Mouse (Mus musculus): Measurements from ENCODE around the gene Gm47289.

Gene Gm47289

DNA sequence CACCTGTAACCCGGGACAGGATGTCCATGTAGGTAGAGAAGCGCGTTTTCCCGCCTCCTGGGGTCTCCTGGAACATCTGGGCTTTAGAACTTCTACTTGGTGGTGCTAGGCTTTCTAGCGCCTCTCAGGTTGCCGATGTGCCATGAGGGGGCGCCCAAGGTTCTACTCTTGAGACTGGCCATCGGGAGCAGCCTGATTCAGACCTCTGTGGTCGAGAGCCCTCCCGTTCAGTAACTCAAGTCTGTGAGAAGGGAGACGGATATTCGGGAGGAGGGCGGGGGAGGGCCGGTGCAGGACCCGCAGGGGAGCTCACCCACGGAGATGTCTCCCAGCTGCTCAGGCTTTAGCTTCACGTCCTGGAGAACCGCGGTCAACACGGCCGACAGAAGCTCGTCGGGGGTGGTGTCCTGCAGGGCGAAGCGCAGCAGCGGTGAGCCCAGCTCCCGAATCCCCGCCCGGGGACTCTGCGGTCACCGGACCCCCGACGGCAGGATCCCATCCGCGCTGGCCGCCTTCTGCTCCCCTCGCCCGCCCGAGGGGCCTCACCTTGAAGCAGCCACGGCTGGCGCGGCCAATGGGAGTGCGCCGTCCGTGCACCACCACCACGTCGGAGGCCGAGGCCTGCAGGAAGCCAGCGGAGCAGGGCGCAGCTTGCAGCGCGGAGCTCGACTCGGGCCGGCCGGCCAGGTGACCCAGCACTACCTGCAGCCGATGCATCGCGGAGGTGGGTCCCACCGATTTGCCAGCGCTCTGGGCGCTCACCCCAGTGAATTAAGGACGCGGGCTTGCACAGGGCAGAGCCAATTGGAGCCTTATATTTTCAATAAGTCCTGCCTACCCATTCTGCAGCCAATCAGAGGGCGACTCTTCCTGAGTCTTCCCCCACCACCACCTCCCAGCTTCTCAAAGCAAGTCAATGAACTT, 2.4 kb upstream of the Gm47289 start, which contains the start of gene Acaa1b:
TSS of gene Acaa1b (minus strand) at position 816 of the 924 bp plus-strand sequence.
- DNase-seq (ENCODE audit: inconsistent age in 2 of 2, low spot score in 1 of 2) = peak; percentile 69 to 91

DNA sequence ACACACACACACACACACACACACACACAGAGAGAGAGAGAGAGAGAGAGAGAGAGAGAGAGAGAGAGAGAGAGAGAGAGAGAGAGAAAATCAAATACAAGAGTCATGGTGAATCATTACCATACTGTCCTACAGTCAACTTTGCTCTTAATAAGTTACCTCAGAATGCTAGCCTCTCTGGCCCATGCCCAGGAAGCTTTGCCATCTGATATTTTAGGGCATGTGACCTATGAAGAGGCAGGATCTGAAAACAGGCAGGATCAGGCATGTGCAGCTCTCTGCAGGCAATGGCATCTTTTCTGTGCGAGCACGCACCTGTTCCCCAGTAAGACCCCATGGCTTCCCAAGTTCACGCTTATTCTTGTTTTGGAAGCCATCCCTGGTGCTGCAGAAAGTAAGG, 1.7 kb downstream of the Gm47289 start:
- no peak for DNase-seq (ENCODE audit: inconsistent age in 2 of 2, low spot score in 1 of 2)

DNA sequence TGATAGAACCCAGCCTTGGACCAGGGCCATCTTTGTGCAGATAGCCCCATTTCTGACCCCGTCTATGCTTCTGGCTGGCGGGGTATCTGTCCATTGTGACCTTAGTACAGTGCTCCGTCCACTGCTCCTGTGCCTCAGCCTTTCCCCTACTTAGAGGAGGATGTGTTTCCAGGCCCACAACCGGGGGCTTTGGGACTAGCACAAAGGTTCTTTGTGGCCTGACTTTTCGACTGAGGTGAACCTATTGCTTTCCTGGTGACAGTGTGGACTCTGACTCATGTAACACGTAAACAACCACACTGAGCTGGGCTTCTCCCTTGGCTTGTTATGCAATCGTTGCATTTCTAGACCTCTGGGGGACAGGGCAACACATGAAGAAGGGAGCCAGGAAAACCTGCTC, 5.8 kb downstream of the Gm47289 start:
- DNase-seq (ENCODE audit: inconsistent age in 2 of 2, low spot score in 1 of 2) = peak in 1 of 2 experiments; percentile 28

DNA sequence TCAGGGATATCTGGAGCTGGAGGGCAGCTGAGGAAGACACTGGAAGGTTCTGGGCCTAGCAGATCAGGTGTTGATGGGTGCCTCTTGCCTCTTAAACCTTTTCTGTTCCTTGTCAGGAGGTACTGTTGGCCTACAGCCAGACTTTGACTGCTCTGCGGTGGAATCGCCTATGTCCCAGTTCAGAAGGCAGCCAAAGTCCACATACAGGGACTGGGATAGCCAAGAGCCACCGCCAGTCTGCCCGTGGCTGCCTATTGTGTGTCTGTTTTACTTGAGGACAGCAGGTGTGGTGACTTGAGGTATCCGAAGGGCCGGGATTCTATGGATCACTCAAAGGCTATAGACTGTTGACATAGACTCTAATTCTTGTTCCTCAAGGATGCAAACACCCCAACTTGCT, 6.6 kb downstream of the Gm47289 start:
- no peak for DNase-seq (ENCODE audit: inconsistent age in 2 of 2, low spot score in 1 of 2)

DNA sequence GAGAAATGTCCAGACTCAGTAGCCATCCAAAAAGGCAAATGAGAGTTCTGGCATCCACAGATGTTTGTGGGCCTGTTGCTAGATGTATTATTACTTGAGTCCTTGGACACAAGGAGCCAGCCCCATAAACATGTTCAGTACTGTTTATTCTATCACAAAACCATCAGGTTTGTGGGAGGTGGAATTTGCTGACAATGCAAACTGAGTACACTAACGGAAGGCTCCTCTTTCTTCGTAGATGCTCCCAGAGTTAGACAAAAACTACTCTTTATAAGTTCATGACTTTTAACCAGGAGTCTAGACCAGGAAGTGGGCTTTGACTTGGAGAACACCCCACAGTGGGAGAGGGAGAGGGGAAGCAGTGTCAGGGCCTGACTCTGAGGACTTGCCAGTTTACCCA, 8.6 kb downstream of the Gm47289 start:
- no peak for DNase-seq (ENCODE audit: inconsistent age in 2 of 2, low spot score in 1 of 2)

DNA sequence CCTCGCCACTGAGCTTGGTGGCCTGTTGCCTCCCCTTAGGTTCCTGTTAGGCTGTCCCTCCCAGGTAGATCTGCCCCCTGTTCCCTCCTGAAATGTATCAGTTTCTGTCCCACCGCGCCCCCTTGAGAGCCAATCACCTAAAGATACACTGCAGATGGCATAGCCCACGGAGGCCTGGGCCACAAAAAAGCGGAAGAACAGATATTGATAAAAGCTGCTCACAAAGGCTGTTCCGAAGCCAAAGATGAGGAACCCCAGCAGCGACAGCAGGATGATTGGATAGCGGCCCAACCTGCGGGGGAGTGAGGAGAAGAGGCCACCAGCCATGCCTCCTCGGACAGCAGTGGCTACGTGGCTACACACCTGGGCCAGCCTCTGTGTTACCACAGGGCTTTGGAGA, 20.3 kb downstream of the Gm47289 start:
- DNase-seq (ENCODE audit: inconsistent age in 2 of 2, low spot score in 1 of 2) = no peak

DNA sequence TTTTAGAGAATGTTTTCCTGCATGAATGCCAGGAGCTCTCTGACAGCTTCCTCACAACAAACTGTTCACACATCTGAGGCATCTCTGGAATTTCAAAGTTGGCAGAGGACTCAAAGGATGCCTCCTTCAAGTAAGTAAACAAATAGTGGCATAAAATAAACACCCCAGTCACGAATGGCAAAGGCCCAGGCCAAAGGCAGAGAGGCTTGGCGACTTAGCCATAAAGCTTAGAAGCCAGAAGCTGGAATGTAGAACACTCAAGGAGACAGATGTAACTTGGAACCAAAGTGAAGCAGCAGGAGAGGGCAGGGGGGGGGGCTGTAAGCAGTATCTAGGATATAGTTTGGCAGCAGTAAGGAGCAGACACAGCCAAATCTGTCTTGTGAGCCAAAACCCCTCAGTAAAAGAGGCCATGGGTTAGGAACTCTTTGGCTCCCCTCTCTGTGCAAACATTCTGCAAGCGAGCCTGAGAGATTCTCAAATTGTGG, 22.3 kb downstream of the Gm47289 start:
- DNase-seq (ENCODE audit: inconsistent age in 2 of 2, low spot score in 1 of 2) = peak in 1 of 2 experiments; percentile 35

DNA sequence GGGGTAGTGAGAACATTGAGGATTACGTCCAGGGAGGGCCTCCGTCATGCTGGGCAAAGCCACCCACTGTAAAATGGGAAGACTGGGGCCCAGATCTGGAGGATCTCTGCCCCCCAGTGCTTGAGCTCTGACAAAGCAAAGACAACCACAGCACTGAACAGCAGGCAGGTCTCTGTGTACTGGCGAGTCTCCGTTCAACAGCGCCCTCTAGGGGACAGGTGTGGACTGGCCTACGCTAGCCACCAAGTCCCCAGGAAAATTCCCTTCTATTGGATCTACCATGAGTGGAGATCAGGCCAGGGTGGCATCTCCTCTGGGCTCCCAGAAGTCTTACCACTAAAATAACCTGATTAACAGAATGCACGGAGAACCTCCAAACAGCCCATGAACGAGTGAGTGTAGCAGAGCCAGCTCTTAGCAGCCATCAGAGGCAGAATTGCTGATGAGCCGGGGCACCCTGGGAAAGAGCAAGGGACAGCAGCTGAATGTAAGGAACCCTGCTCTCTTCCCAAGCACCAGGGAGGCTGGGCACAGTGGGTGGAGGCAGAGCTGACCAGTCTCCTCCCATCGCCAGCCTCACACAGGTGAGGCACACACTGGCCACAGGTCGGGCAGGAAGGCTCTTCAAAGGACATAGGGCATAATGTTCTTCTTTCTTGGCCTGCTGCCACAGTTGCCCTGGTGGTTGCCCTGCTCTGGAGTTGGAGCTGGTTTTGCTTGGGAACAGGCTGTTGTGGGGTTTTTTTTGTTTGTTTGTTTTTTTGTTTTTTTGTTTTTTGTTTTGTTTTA, 33.4 kb downstream of the Gm47289 start:
- peak; percentile 10 to 66 for DNase-seq (ENCODE audit: inconsistent age in 2 of 2, low spot score in 1 of 2)

DNA sequence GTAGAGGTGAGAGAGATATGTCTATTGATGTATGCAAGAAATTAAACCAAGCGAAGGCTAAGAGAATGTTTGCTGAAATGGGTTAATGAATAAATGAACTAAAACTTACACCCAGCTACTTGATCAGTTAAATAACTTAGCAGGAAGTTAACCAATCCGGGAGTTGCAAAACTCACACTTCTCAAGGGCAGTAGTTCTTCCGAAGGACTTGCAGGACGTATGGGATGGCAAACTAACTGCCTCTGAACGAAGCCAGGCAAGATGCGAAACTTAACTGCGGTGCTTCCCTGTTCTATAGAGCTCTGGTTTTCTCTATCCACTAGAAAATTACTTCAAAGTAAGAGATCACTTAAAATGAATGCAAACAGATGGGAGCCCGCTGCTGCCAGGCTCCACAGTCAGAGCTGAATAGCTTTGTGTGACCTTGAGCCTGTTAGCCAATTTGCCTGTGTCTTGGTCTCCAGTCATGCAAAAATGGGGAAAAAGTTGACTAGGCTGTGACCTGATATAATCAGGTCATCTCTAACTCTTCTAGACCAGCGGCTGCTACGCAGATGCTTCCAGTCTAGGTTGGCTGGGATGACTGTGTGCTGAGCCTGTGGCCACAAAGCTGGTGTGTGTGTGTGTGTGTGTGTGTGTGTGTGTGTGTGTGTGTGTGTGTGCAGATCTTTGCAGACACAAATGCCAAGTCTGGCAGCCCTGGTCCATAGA, 40.3 kb downstream of the Gm47289 start:
- DNase-seq (ENCODE audit: inconsistent age in 2 of 2, low spot score in 1 of 2) = peak in 1 of 2 experiments; percentile 35

DNA sequence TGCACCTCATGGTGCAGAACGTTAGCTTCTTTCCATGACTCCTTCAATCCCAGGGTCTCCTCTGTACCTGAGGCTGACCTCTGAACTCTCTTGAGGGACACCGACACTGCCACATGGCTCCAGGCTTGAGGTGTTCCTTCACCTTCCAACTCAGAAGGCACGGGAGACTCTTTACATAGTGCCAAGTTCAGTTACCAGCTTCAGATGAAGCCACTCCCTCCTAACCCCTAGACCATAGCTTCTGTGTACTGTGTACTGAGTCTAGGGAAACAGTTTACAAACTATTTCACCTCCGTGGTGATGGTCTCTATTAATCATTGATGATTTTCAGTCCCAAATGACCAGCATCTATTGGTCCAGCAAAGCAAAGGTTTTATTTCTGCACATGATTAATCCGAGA, 42.7 kb downstream of the Gm47289 start:
- no peak for DNase-seq (ENCODE audit: inconsistent age in 2 of 2, low spot score in 1 of 2)

DNA sequence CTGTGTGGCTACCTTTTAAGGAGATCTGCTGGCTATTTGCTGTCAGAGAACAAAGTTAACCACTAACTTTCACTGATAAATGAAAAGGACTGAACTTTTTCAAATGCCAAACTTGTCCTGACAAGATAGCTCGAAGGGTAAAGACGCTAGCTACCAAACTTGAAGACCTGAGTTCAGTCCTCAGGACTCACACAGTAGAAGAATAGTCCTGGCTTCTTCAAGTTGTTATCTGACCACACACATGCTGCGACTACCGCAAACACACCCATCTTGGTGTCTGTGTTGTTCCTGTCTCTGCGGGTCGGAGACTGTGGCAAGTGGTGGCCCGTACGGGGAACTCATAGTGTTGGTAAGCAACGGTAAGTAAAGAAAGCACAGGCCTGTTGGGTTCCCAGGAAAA, 44.7 kb downstream of the Gm47289 start:
- DNase-seq (ENCODE audit: inconsistent age in 2 of 2, low spot score in 1 of 2) = no peak

DNA sequence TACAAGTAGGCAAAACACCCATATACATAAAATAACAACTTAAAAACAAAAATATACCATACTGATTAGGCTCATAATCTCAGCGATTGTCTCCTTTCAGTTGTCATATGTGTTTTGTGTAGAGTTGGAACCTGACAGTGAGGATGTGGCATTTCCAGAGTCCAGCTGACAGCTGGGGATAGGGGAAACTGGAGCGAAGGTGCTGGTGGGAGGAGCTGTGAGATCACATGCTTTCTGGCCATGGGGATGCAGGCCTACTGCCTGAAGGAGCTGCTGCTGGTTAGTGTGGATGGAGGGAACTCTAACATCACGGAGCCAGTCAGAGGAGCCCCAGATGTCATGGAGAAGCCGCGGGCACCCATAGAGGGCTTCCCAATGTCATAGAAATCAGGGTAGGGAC, 46.8 kb downstream of the Gm47289 start:
- DNase-seq (ENCODE audit: inconsistent age in 2 of 2, low spot score in 1 of 2) = no peak

DNA sequence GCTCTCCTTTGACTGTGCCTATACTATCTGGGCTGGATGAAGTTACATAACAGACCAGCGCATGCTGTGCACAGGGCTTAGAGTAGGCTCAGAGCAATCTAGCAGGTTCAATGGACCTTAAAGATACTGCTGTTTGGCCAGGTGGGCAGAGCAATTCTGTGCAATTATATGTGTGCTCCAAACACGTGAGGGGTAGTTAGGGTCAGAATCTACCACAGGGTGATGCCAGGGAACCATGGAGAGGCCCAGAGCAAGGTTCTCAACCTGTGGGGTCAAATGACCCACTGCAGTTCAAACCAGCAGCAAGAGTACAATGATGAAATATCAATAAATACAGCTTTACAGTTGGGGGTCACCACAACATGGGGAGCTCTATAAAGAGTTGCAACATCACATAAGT, 47.7 kb downstream of the Gm47289 start:
- no peak for DNase-seq (ENCODE audit: inconsistent age in 2 of 2, low spot score in 1 of 2)

DNA sequence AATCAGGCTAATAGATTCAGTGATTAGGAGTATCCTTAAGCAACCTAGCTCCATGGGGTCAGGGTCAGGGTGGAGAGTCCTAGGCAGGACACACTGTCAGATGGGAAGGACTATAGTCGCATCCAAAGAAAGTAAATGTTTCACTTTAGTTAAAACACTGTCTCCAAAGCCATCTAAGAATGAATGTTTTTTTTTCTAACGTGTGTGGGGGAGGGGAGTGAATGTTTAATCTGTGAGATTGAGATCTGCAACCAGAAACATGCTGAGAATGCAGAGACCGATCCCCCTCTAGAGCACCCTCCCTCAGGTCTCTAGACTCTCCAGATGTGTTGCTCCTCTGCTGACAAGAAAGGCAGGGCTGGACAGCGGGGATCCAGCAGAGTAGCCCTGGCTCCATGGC, 48.2 kb downstream of the Gm47289 start:
- DNase-seq (ENCODE audit: inconsistent age in 2 of 2, low spot score in 1 of 2) = no peak

DNA sequence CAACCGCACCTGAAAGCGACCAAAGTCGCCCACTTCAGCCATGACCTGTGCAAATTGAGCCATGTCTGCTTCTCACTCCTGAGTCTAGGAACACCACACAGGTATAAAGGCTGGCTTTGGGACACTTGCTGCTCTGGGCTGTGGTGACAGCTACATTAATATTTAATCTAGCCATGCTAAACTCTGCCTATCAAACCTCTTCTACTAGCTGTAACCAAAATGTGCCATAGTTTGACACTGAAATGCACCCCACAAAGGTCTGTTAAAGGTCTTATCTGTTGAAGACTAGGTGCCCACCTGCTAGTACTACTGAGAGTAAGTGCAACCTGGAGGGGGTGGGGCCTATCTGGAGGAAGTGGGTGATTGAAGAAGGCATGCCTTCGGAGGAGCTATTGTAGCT, 50.0 kb downstream of the Gm47289 start, which contains the start of gene Slc22a13:
TSS of gene Slc22a13 (minus strand) at position 101 of the 400 bp plus-strand sequence.
- no peak for DNase-seq (ENCODE audit: inconsistent age in 2 of 2, low spot score in 1 of 2)

Data from adrenal gland, adult (tissue).